Mouse (Mus musculus): ENCODE results near the gene Ncdn.

Gene Ncdn

GRCm38 (mm10) chr4:126706630-126707438 lies 46.4 kb downstream of the Ncdn start:
- no peak for DNase-seq

GRCm38 (mm10) chr4:126696908-126697307 lies 56.3 kb downstream of the Ncdn start:
- DNase-seq, result no peak

Data from lung, postnatal 4 days (tissue).